Mouse (Mus musculus): Measurements from ENCODE around the gene Efna5. TPM values are rescaled to one million over a fixed set of nuclear protein-coding genes. Genes with fewer than 3 reads are reported as not detected.
A peak's percentile ranks its signal among the peaks of the same experiment; 100 is the strongest.

Efna5 gene
- polyA plus RNA-seq, 1 experiment from 2014 or later = 56.6 TPM

DNA sequence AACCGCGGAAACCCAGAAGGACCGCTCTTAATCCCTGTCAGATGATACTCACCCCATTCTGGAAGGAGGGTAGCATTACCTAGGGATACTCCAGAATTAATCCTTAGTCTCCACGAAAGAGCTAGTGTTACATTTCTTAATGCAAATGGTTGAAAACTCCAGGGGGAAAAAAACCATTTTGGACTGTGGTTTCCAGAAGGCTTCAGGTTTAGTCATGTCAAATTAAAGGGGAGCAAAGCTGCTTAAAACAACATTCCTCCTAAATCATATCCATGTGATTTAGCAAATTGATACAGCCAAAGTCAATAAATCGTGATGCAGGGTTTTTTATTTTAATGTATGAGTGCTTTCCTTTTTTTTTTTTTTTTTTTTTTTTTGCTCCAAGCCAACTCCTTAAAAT, 35.5 kb downstream of the Efna5 start:
- no peak overlapping the region for H3K27ac ChIP-seq (replicated peaks; ENCODE audit: low read depth, low read length)
- peak overlapping the region; percentile 25; the same call in 1 of the 2 replicates for H3K4me2 ChIP-seq (ENCODE audit: low read depth, low read length)
- H3K27me3 ChIP-seq (replicated peaks; ENCODE audit: control insufficient read depth, insufficient read depth, low read length) = no peaks in the 10 kb centered on the region
- H3K36me3 ChIP-seq (ENCODE audit: control insufficient read depth, insufficient read depth, low read length) = no peaks in the 10 kb centered on the region
- no peak overlapping the region for H3K4me3 ChIP-seq (ENCODE audit: low read depth, low read length)
- peak; percentile 58; the same call in 1 of the 2 replicates for ATAC-seq (ENCODE audit: low read depth)
- WGBS = 18% methylated on average over 5 of the region's 5 CpGs
- no peaks in the 10 kb centered on the region for H3K9me3 ChIP-seq (ENCODE audit: control insufficient read depth, low read length)
- no peak overlapping the region for H3K9ac ChIP-seq (ENCODE audit: low read depth, low read length)
- H3K4me1 ChIP-seq (ENCODE audit: control insufficient read depth, insufficient read depth, low read length) = peaks cover 16% of the 10 kb centered on the region
- peak; percentile 69 for DNase-seq (ENCODE audit: low spot score)

- 71% methylated on average over 5 of the region's 5 CpGs for WGBS
- Histone ChIP-seq H3K36me3 (ENCODE audit: control insufficient read depth, insufficient read depth, low read length) (no peaks in the 10 kb centered on the region), H3K9ac (ENCODE audit: low read depth, low read length) (no peak overlapping the region), H3K27ac (replicated peaks; ENCODE audit: low read depth, low read length) (no peak overlapping the region), H3K9me3 (ENCODE audit: control insufficient read depth, low read length) (no peaks in the 10 kb centered on the region), H3K4me2 (ENCODE audit: low read depth, low read length) (no peak overlapping the region), H3K27me3 (replicated peaks; ENCODE audit: control insufficient read depth, insufficient read depth, low read length) (no peaks in the 10 kb centered on the region), H3K4me1 (ENCODE audit: control insufficient read depth, insufficient read depth, low read length) (peaks cover 16% of the 10 kb centered on the region), H3K4me3 (ENCODE audit: low read depth, low read length) (no peak overlapping the region)
- DNase-seq (ENCODE audit: low spot score) (no peak), ATAC-seq (ENCODE audit: low read depth) (peak; percentile 76; the same call in 1 of the 2 replicates)
These were observed 36.8 kb downstream of the Efna5 start for GRCm38 (mm10) chr17:62844329-62844728.

GRCm38 (mm10) chr17:62837336-62837735, 43.8 kb downstream of the Efna5 start:
- DNase-seq (ENCODE audit: low spot score) = no peak
- no peak overlapping the region for H3K27ac ChIP-seq (replicated peaks; ENCODE audit: low read depth, low read length)

DNA sequence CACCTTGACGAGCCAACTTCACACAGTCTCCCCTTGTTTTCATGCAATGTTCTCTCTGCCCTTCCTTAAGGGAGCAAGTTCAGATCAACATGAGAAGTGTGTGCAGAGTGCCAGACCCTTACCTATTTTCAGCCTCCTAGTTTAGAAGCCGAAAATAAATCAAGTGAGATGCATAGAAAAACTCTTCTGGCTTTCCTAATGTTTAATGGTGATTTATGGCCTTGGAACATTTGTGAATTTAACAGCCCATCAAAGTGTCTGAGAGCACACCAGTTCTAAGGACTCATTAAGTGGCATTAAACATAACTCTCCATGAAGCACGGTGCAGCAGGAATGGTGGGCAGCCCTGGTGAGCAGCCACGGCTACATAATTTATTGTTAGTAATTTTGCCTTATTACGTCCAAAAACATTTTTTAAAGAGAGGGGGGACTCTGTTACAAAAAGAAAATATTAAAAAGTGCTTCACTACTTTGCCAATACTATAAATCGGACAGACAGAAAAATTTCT, 44.5 kb downstream of the Efna5 start:
- Histone ChIP-seq H3K4me1 (ENCODE audit: control insufficient read depth, insufficient read depth, low read length) (0 out of 2 replicates have a peak, but pooled peaks cover 9% of the 10 kb centered on the region), H3K9me3 (ENCODE audit: control insufficient read depth, low read length) (peaks cover 3% of the 10 kb centered on the region; the same call in 1 of the 2 replicates), H3K4me2 (ENCODE audit: low read depth, low read length) (no peak overlapping the region), H3K4me3 (ENCODE audit: low read depth, low read length) (no peak overlapping the region), H3K36me3 (ENCODE audit: control insufficient read depth, insufficient read depth, low read length) (0 out of 2 replicates have a peak, but pooled peaks cover 3% of the 10 kb centered on the region), H3K27me3 (replicated peaks; ENCODE audit: control insufficient read depth, insufficient read depth, low read length) (no peaks in the 10 kb centered on the region), H3K9ac (ENCODE audit: low read depth, low read length) (no peak overlapping the region), H3K27ac (replicated peaks; ENCODE audit: low read depth, low read length) (no peak overlapping the region)
- 81% methylated on average over 6 of the region's 6 CpGs for WGBS
- DNase-seq (ENCODE audit: low spot score) (no peak), ATAC-seq (ENCODE audit: low read depth) (no peak)

More at GRCm38 (mm10) chr17:62837336-62837735, 43.8 kb downstream of the Efna5 start:
- Histone ChIP-seq H3K4me2 (ENCODE audit: low read depth, low read length) (no peak overlapping the region), H3K4me1 (ENCODE audit: control insufficient read depth, insufficient read depth, low read length) (0 out of 2 replicates have a peak, but pooled peaks cover 5% of the 10 kb centered on the region), H3K4me3 (ENCODE audit: low read depth, low read length) (no peak overlapping the region), H3K9me3 (ENCODE audit: control insufficient read depth, low read length) (peaks cover 3% of the 10 kb centered on the region; the same call in 1 of the 2 replicates), H3K36me3 (ENCODE audit: control insufficient read depth, insufficient read depth, low read length) (0 out of 2 replicates have a peak, but pooled peaks cover 3% of the 10 kb centered on the region), H3K9ac (ENCODE audit: low read depth, low read length) (no peak overlapping the region), H3K27me3 (replicated peaks; ENCODE audit: control insufficient read depth, insufficient read depth, low read length) (no peaks in the 10 kb centered on the region)
- no peak for ATAC-seq (ENCODE audit: low read depth)
- WGBS = 56% methylated on average over 7 of the region's 7 CpGs

DNA sequence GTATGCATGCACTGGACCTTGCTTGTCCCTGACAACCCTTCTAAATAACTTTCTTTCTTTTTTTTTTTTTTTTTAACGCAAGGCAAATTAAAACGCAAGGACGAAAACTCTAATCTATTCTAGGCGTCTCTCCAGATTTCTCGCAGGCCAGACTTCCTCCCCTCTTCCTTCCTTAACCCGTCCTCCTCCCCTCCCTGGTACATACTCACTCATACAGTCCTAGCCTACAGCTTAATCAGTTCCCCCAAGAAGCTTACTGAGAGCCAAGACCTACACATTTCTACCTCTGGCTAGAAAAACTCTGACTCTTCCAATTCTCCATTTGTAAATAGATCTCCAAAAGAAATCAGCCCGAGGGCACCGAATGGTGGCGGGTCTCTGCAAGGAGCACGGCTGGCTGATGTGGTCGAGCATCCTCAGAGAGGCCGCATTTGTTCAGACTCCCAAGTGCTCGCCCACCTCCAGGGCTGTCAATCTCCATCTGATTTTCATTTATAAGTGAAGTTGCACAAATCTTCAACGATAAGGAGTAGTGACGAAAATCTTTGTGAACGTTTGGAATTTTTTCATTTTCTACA, 48.5 kb downstream of the Efna5 start:
- Histone ChIP-seq H3K9ac (ENCODE audit: low read depth, low read length) (no peak overlapping the region), H3K4me2 (ENCODE audit: low read depth, low read length) (no peak overlapping the region), H3K27me3 (replicated peaks; ENCODE audit: control insufficient read depth, insufficient read depth, low read length) (no peaks in the 10 kb centered on the region), H3K9me3 (ENCODE audit: control insufficient read depth, low read length) (no peaks in the 10 kb centered on the region; the same call in 1 of the 2 replicates), H3K4me3 (ENCODE audit: low read depth, low read length) (no peak overlapping the region), H3K36me3 (ENCODE audit: control insufficient read depth, insufficient read depth, low read length) (no peaks in the 10 kb centered on the region), H3K27ac (replicated peaks; ENCODE audit: low read depth, low read length) (no peak overlapping the region), H3K4me1 (ENCODE audit: control insufficient read depth, insufficient read depth, low read length) (peaks cover 15% of the 10 kb centered on the region)
- ATAC-seq (ENCODE audit: low read depth) (no peak), DNase-seq (ENCODE audit: low spot score) (no peak)
- 48% methylated on average over 16 of the region's 16 CpGs for WGBS

DNA sequence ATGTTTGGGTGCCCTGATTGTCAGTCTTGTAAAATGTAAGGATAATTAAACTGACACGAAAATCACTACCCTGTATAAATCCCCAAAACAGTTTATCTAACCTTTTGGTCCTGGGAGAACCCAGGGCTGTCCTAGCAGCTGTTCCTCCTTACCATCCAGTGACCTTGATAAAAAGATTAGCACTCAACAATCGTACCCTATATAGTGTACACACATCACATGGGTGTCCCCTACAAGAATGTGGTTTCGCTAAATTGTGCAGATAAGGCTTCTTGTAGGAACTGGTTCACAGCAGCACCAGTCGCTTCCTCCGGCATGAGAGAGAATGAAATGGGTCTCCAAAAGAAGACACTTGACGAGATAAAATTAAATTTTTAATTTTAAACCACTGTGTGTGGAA, 53.6 kb downstream of the Efna5 start:
- Histone ChIP-seq H3K4me3 (ENCODE audit: low read depth, low read length) (no peak overlapping the region), H3K4me2 (ENCODE audit: low read depth, low read length) (no peak overlapping the region), H3K27me3 (replicated peaks; ENCODE audit: control insufficient read depth, insufficient read depth, low read length) (no peaks in the 10 kb centered on the region), H3K9me3 (ENCODE audit: control insufficient read depth, low read length) (no peaks in the 10 kb centered on the region), H3K36me3 (ENCODE audit: control insufficient read depth, insufficient read depth, low read length) (no peaks in the 10 kb centered on the region), H3K9ac (ENCODE audit: low read depth, low read length) (no peak overlapping the region), H3K4me1 (ENCODE audit: control insufficient read depth, insufficient read depth, low read length) (peaks cover 10% of the 10 kb centered on the region), H3K27ac (replicated peaks; ENCODE audit: low read depth, low read length) (no peak overlapping the region)
- WGBS = 63% methylated on average over 6 of the region's 6 CpGs
- ATAC-seq (ENCODE audit: low read depth) (no peak), DNase-seq (ENCODE audit: low spot score) (no peak)

- peaks cover 27% of the 10 kb centered on the region for H3K4me1 ChIP-seq (ENCODE audit: control insufficient read depth, insufficient read depth, low read length)
- 78% methylated on average over 11 of the region's 11 CpGs for WGBS
These were observed 59.9 kb downstream of the Efna5 start for GRCm38 (mm10) chr17:62821219-62821618.

DNA sequence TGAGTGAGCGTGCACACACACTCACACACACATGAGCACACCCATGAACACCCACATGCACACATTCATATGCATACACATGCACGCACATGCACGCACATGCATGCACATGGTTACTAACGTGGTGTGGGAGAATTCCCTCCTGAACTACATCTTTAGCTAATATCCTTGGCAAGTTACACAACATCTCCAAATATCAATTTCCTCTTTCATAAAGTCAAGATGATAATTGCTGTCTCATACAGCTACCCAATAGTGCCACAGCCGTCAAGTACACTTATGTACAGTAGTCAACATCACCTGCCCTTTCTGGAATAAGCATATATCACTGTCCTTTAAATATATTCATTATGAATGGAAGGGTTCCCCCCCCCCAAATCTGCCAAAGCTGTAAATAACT, 61.2 kb downstream of the Efna5 start:
- Histone ChIP-seq H3K4me3 (ENCODE audit: low read depth, low read length) (no peak overlapping the region), H3K27ac (replicated peaks; ENCODE audit: low read depth, low read length) (no peak overlapping the region), H3K4me2 (ENCODE audit: low read depth, low read length) (no peak overlapping the region), H3K27me3 (replicated peaks; ENCODE audit: control insufficient read depth, insufficient read depth, low read length) (no peaks in the 10 kb centered on the region), H3K9me3 (ENCODE audit: control insufficient read depth, low read length) (no peaks in the 10 kb centered on the region), H3K4me1 (ENCODE audit: control insufficient read depth, insufficient read depth, low read length) (peaks cover 27% of the 10 kb centered on the region), H3K36me3 (ENCODE audit: control insufficient read depth, insufficient read depth, low read length) (no peaks in the 10 kb centered on the region), H3K9ac (ENCODE audit: low read depth, low read length) (no peak overlapping the region)
- no peak for ATAC-seq (ENCODE audit: low read depth)
- 81% methylated on average over 5 of the region's 5 CpGs for WGBS
- no peak for DNase-seq (ENCODE audit: low spot score)

More at GRCm38 (mm10) chr17:62821219-62821618, 59.9 kb downstream of the Efna5 start:
- H3K27me3 ChIP-seq (replicated peaks; ENCODE audit: control insufficient read depth, insufficient read depth, low read length) = no peaks in the 10 kb centered on the region
- H3K4me2 ChIP-seq (ENCODE audit: low read depth, low read length) = no peak overlapping the region
- ATAC-seq (ENCODE audit: low read depth) (no peak), DNase-seq (ENCODE audit: low spot score) (no peak)
- H3K27ac ChIP-seq (replicated peaks; ENCODE audit: low read depth, low read length) = no peak overlapping the region
- no peaks in the 10 kb centered on the region for H3K36me3 ChIP-seq (ENCODE audit: control insufficient read depth, insufficient read depth, low read length)
- H3K9ac ChIP-seq (ENCODE audit: low read depth, low read length) = no peak overlapping the region
- no peaks in the 10 kb centered on the region for H3K9me3 ChIP-seq (ENCODE audit: control insufficient read depth, low read length)
- no peak overlapping the region for H3K4me3 ChIP-seq (ENCODE audit: low read depth, low read length)

- Histone ChIP-seq H3K9ac (ENCODE audit: low read depth, low read length) (no peak overlapping the region), H3K4me2 (ENCODE audit: low read depth, low read length) (peak overlapping the region; percentile 16; the same call in 1 of the 2 replicates), H3K27me3 (replicated peaks; ENCODE audit: control insufficient read depth, insufficient read depth, low read length) (no peaks in the 10 kb centered on the region), H3K4me1 (ENCODE audit: control insufficient read depth, insufficient read depth, low read length) (peaks cover 27% of the 10 kb centered on the region), H3K27ac (replicated peaks; ENCODE audit: low read depth, low read length) (no peak overlapping the region), H3K9me3 (ENCODE audit: control insufficient read depth, low read length) (no peaks in the 10 kb centered on the region), H3K4me3 (ENCODE audit: low read depth, low read length) (no peak overlapping the region), H3K36me3 (ENCODE audit: control insufficient read depth, insufficient read depth, low read length) (no peaks in the 10 kb centered on the region)
- 9% methylated on average over 8 of the region's 8 CpGs for WGBS
- no peak for ATAC-seq (ENCODE audit: low read depth)
- peak; percentile 42 for DNase-seq (ENCODE audit: low spot score)
These were observed 62.3 kb downstream of the Efna5 start for GRCm38 (mm10) chr17:62818821-62819220.

All from embryonic facial prominence, embryonic 14.5 days (tissue).